Comparison of ENCODE assay signal across 24 mouse cellular contexts in the genomic region with DNA sequence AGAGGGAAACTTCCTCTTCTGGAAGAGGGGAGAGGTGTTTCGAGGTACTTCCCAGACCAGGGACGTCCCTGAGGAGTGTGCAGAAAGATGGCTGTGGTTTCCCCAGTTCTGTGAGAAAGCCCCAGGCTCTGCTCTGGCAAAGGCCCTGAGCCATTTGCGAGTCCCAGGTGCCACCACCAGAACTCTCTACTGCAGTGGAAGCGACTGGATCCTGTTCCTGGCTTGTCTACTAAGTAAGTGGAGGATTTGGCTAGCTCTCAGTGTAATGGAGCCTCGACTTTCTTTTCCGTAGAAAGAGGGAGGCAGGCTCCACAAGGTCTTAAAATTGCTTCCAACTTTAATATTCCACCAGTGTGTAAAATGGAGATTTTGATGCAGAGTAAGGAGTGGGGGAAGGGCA.
DNase-seq lines count a peak whose midpoint lies in the region; ATAC-seq lines count a peak whose summit lies in the region.
"Had no signal": no experiment of that assay in that cellular context is flagged by ENCODE, and none has a peak within 500 bp of the region (broad histone marks: within the 10 kb centered on the region; RNA-seq: fewer than 3 reads in every experiment).

No protein-coding gene starts in this region.

- DNase-seq in forebrain, embryonic 14.5 days (ENCODE audit: low spot score) = no peak
- DNase-seq in hindbrain, embryonic 11.5 days (ENCODE audit: low spot score) = no peak
- DNase-seq in left cerebral cortex, postnatal 14 days (ENCODE audit: low spot score in 2 of 2) = no peak
- DNase-seq: adrenal gland, postnatal 10 days; cerebellum, adult 11 months; cerebellum, adult 9-10 months; cerebellum, postnatal 36 days; gastrocnemius, adult 2 months; gastrocnemius, postnatal 36 days; heart, adult 2 months; heart, postnatal 14 days; kidney, adult 8-10 months; kidney, postnatal 4 days; left cerebral cortex, postnatal 4 days; right cerebral cortex, postnatal 14 days had no signal

- no peak overlapping the region for H3K4me2 ChIP-seq in forebrain, embryonic 16.5 days (ENCODE audit: low read length)
- H3K4me2 ChIP-seq in forebrain, embryonic 14.5 days (ENCODE audit: low read length) = no peak overlapping the region
- H3K4me2 ChIP-seq in hindbrain, embryonic 11.5 days (replicated peaks; ENCODE audit: low read depth, low read length) = no peak overlapping the region
- H3K4me2 ChIP-seq in hindbrain, embryonic 16.5 days (ENCODE audit: low read length) = no peak overlapping the region
- H3K4me2 ChIP-seq in midbrain, embryonic 12.5 days (replicated peaks) = 0 out of 2 replicates have a peak overlapping the region, but pooled peaks have one; percentile 1
- no peak overlapping the region for H3K4me2 ChIP-seq in midbrain, embryonic 16.5 days (ENCODE audit: low read length)
- H3K4me2 ChIP-seq: liver, embryonic 11.5 days; lung, embryonic 15.5 days had no signal

- no peak overlapping the region for H3K4me3 ChIP-seq in forebrain, embryonic 16.5 days (replicated peaks; ENCODE audit: low read length)
- no peak overlapping the region for H3K4me3 ChIP-seq in forebrain, embryonic 14.5 days (ENCODE audit: low read depth, low read length)
- no peak overlapping the region for H3K4me3 ChIP-seq in hindbrain, embryonic 11.5 days (ENCODE audit: low read depth, low read length)
- H3K4me3 ChIP-seq in hindbrain, embryonic 16.5 days (ENCODE audit: low read length) = no peak overlapping the region
- no peak overlapping the region for H3K4me3 ChIP-seq in midbrain, embryonic 12.5 days
- no peak overlapping the region for H3K4me3 ChIP-seq in midbrain, embryonic 16.5 days (ENCODE audit: low read depth, low read length)
- H3K4me3 ChIP-seq: gastrocnemius, adult 2 months; heart, adult 2 months; lung, embryonic 15.5 days had no signal

- H3K27me3 ChIP-seq in forebrain, embryonic 16.5 days (replicated peaks; ENCODE audit: control insufficient read depth, insufficient read depth, low read length) = no peaks in the 10 kb centered on the region; the same call in 1 of the 2 replicates
- H3K27me3 ChIP-seq in forebrain, embryonic 14.5 days (replicated peaks; ENCODE audit: control insufficient read depth, insufficient read depth, low read length) = 0 out of 2 replicates have a peak, but pooled peaks cover 3% of the 10 kb centered on the region
- H3K27me3 ChIP-seq in hindbrain, embryonic 11.5 days (ENCODE audit: control insufficient read depth, insufficient read depth, low read length) = no peaks in the 10 kb centered on the region
- H3K27me3 ChIP-seq in hindbrain, embryonic 16.5 days (replicated peaks; ENCODE audit: control insufficient read depth, insufficient read depth, low read length) = no peaks in the 10 kb centered on the region
- H3K27me3 ChIP-seq in midbrain, embryonic 12.5 days = peaks cover 91% of the 10 kb centered on the region
- H3K27me3 ChIP-seq in midbrain, embryonic 16.5 days (ENCODE audit: control insufficient read depth, insufficient read depth, low read depth, low read length) = peaks cover 22% of the 10 kb centered on the region
- H3K27me3 ChIP-seq: Patski had no signal

- no peaks in the 10 kb centered on the region for H3K36me3 ChIP-seq in forebrain, embryonic 16.5 days (ENCODE audit: control insufficient read depth, insufficient read depth)
- H3K36me3 ChIP-seq in forebrain, embryonic 14.5 days (ENCODE audit: control insufficient read depth, insufficient read depth, low read length) = no peaks in the 10 kb centered on the region
- no peaks in the 10 kb centered on the region for H3K36me3 ChIP-seq in hindbrain, embryonic 11.5 days (ENCODE audit: control insufficient read depth, insufficient read depth, low read length)
- no peaks in the 10 kb centered on the region for H3K36me3 ChIP-seq in hindbrain, embryonic 16.5 days (ENCODE audit: control insufficient read depth, insufficient read depth, low read length)
- no peaks in the 10 kb centered on the region for H3K36me3 ChIP-seq in midbrain, embryonic 12.5 days
- no peaks in the 10 kb centered on the region for H3K36me3 ChIP-seq in midbrain, embryonic 16.5 days (ENCODE audit: control insufficient read depth, insufficient read depth, low read length)
- H3K36me3 ChIP-seq: lung, embryonic 15.5 days had no signal

- 72% methylated on average over 6 of the region's 6 CpGs for WGBS in forebrain, embryonic 16.5 days
- WGBS in forebrain, embryonic 14.5 days = 72% methylated on average over 6 of the region's 6 CpGs
- 78% methylated on average over 6 of the region's 6 CpGs for WGBS in hindbrain, embryonic 11.5 days
- 74% methylated on average over 6 of the region's 6 CpGs for WGBS in hindbrain, embryonic 16.5 days
- 70% methylated on average over 6 of the region's 6 CpGs for WGBS in midbrain, embryonic 12.5 days
- WGBS in midbrain, embryonic 16.5 days = 64% methylated on average over 6 of the region's 6 CpGs

- peak; percentile 36; the same call in 1 of the 2 replicates for ATAC-seq in forebrain, embryonic 16.5 days
- no peak for ATAC-seq in forebrain, embryonic 14.5 days
- 0 out of 2 replicates have a peak, but pooled peaks have one; percentile 2 for ATAC-seq in hindbrain, embryonic 11.5 days (ENCODE audit: low FRiP score)
- ATAC-seq in hindbrain, embryonic 16.5 days = no peak
- no peak for ATAC-seq in midbrain, embryonic 12.5 days (ENCODE audit: low FRiP score, low read depth)
- ATAC-seq in midbrain, embryonic 16.5 days = no peak
- ATAC-seq: intestine, embryonic 16.5 days; Patski had no signal

- no peak overlapping the region for H3K27ac ChIP-seq in forebrain, embryonic 16.5 days (ENCODE audit: low read length)
- H3K27ac ChIP-seq in forebrain, embryonic 14.5 days (ENCODE audit: low read depth, low read length) = no peak overlapping the region
- no peak overlapping the region for H3K27ac ChIP-seq in hindbrain, embryonic 11.5 days (ENCODE audit: low read depth, low read length)
- no peak overlapping the region for H3K27ac ChIP-seq in hindbrain, embryonic 16.5 days (ENCODE audit: low read depth, low read length)
- H3K27ac ChIP-seq in midbrain, embryonic 12.5 days (replicated peaks) = no peak overlapping the region
- H3K27ac ChIP-seq in midbrain, embryonic 16.5 days (ENCODE audit: low read length) = no peak overlapping the region
- H3K27ac ChIP-seq: gastrocnemius, adult 2 months; heart, adult 2 months; kidney, postnatal 0 days; lung, embryonic 15.5 days had no signal

- intact Hi-C loops in left cerebral cortex, postnatal 14 days (cut with DNase I) = no loop called here

- no peaks in the 10 kb centered on the region for H3K9me3 ChIP-seq in forebrain, embryonic 16.5 days (ENCODE audit: control insufficient read depth, low read length)
- H3K9me3 ChIP-seq in forebrain, embryonic 14.5 days (replicated peaks; ENCODE audit: control insufficient read depth, low read length) = no peaks in the 10 kb centered on the region
- H3K9me3 ChIP-seq in hindbrain, embryonic 11.5 days (ENCODE audit: control insufficient read depth, low read length) = no peaks in the 10 kb centered on the region
- no peaks in the 10 kb centered on the region; the same call in 1 of the 2 replicates for H3K9me3 ChIP-seq in hindbrain, embryonic 16.5 days (ENCODE audit: control insufficient read depth, low read length)
- peaks cover 9% of the 10 kb centered on the region; the same call in 1 of the 2 replicates for H3K9me3 ChIP-seq in midbrain, embryonic 12.5 days
- no peaks in the 10 kb centered on the region for H3K9me3 ChIP-seq in midbrain, embryonic 16.5 days (replicated peaks; ENCODE audit: control insufficient read depth, low read length, poor library complexity, severe bottlenecking)
- H3K9me3 ChIP-seq: lung, embryonic 15.5 days had no signal

- no peak overlapping the region for H3K9ac ChIP-seq in forebrain, embryonic 16.5 days (replicated peaks; ENCODE audit: low read depth, low read length)
- no peak overlapping the region for H3K9ac ChIP-seq in forebrain, embryonic 14.5 days (ENCODE audit: low read length)
- no peak overlapping the region for H3K9ac ChIP-seq in hindbrain, embryonic 11.5 days (ENCODE audit: low read depth, low read length)
- H3K9ac ChIP-seq in hindbrain, embryonic 16.5 days (ENCODE audit: low read depth, low read length) = no peak overlapping the region
- H3K9ac ChIP-seq in midbrain, embryonic 12.5 days (replicated peaks) = no peak overlapping the region
- no peak overlapping the region for H3K9ac ChIP-seq in midbrain, embryonic 16.5 days (ENCODE audit: low read depth, low read length)
- H3K9ac ChIP-seq: lung, embryonic 15.5 days had no signal

- no peaks in the 10 kb centered on the region for H3K4me1 ChIP-seq in forebrain, embryonic 16.5 days (replicated peaks; ENCODE audit: control insufficient read depth, insufficient read depth, low read length)
- no peaks in the 10 kb centered on the region; the same call in 1 of the 2 replicates for H3K4me1 ChIP-seq in forebrain, embryonic 14.5 days (ENCODE audit: control insufficient read depth, insufficient read depth, low read length)
- peaks cover 2% of the 10 kb centered on the region; the same call in 1 of the 2 replicates for H3K4me1 ChIP-seq in hindbrain, embryonic 11.5 days (replicated peaks; ENCODE audit: control insufficient read depth, insufficient read depth, low read length)
- H3K4me1 ChIP-seq in hindbrain, embryonic 16.5 days (ENCODE audit: control insufficient read depth, insufficient read depth, low read depth, low read length) = no peaks in the 10 kb centered on the region
- H3K4me1 ChIP-seq in midbrain, embryonic 12.5 days = peaks cover 10% of the 10 kb centered on the region
- H3K4me1 ChIP-seq in midbrain, embryonic 16.5 days (ENCODE audit: control insufficient read depth, insufficient read depth, low read length) = peaks cover 3% of the 10 kb centered on the region; the same call in 1 of the 2 replicates
- H3K4me1 ChIP-seq: lung, embryonic 15.5 days had no signal

Comparison
In these comparisons a context has a peak if more than half of its experiments do, and no peak if none do; other contexts are left out.
1. ATAC-seq: peak in forebrain, embryonic 16.5 days (single experiment) and hindbrain, embryonic 11.5 days (single experiment); none in forebrain, embryonic 14.5 days (single experiment), hindbrain, embryonic 16.5 days (single experiment), midbrain, embryonic 12.5 days (single experiment) and midbrain, embryonic 16.5 days (single experiment).